Mouse (Mus musculus) layer of hippocampus, adult 11-12 months (tissue): ENCODE results near the gene Gjb6.

Source experiments
- DNase-seq: peaks from one replicate; pipeline ENCODE4 v3.0.0; 2022; ENCODE audit warnings: low spot score

Gene Gjb6

GRCm38 (mm10) chr14:57133161-57133661 lies at the start of gene Gjb6:
Gene Gjb6 (minus strand): TSS chr14:57133611.
- DNase-seq: no peak

GRCm38 (mm10) chr14:57165493-57165892 lies 32.1 kb upstream of the Gjb6 start:
- DNase-seq: peak; percentile 9

- no peak for DNase-seq
Observed at GRCm38 (mm10) chr14:57161833-57162232, 28.4 kb upstream of the Gjb6 start.

- DNase-seq: peak; percentile 32
Observed at GRCm38 (mm10) chr14:57161201-57161600, 27.8 kb upstream of the Gjb6 start.

GRCm38 (mm10) chr14:57154916-57155315 lies 21.5 kb upstream of the Gjb6 start:
- DNase-seq: no peak

- no peak for DNase-seq
Observed at GRCm38 (mm10) chr14:57145741-57146140, 12.3 kb upstream of the Gjb6 start.

GRCm38 (mm10) chr14:57135265-57135664 lies 1.9 kb upstream of the Gjb6 start:
- DNase-seq: no peak

GRCm38 (mm10) chr14:57127383-57127782 lies 6.0 kb downstream of the Gjb6 start:
- no peak for DNase-seq

GRCm38 (mm10) chr14:57122295-57122694 lies 11.1 kb downstream of the Gjb6 start:
- DNase-seq: no peak

GRCm38 (mm10) chr14:57115823-57116544 lies 17.4 kb downstream of the Gjb6 start, which contains the start of gene Gm4491:
Gene Gm4491 (minus strand): TSS chr14:57115883.
- peak; percentile 60 for DNase-seq

- peak; percentile 60 for DNase-seq
Observed at GRCm38 (mm10) chr14:57109194-57109593, 24.2 kb downstream of the Gjb6 start.

GRCm38 (mm10) chr14:57107916-57108315 lies 25.5 kb downstream of the Gjb6 start:
- no peak for DNase-seq

GRCm38 (mm10) chr14:57107091-57107490 lies 26.3 kb downstream of the Gjb6 start:
- no peak for DNase-seq

GRCm38 (mm10) chr14:57105721-57106120 lies 27.7 kb downstream of the Gjb6 start:
- DNase-seq: no peak

- no peak for DNase-seq
Observed at GRCm38 (mm10) chr14:57105111-57105510, 28.3 kb downstream of the Gjb6 start.

- peak; percentile 17 for DNase-seq
Observed at GRCm38 (mm10) chr14:57104106-57105023, 29.0 kb downstream of the Gjb6 start, which contains the start of gene Gjb2. Gene Gjb2 (minus strand): TSS chr14:57104702.

GRCm38 (mm10) chr14:57103711-57104105 lies 29.7 kb downstream of the Gjb6 start:
- DNase-seq: no peak

GRCm38 (mm10) chr14:57103121-57103520 lies 30.3 kb downstream of the Gjb6 start:
- no peak for DNase-seq

GRCm38 (mm10) chr14:57101623-57102022 lies 31.8 kb downstream of the Gjb6 start:
- no peak for DNase-seq

GRCm38 (mm10) chr14:57095855-57096254 lies 37.6 kb downstream of the Gjb6 start:
- no peak for DNase-seq

- DNase-seq: peak; percentile 69
Observed at GRCm38 (mm10) chr14:57093029-57093428, 40.4 kb downstream of the Gjb6 start.

GRCm38 (mm10) chr14:57090001-57090400 lies 43.4 kb downstream of the Gjb6 start:
- no peak for DNase-seq

GRCm38 (mm10) chr14:57089107-57089506 lies 44.3 kb downstream of the Gjb6 start:
- no peak for DNase-seq
